Mouse (Mus musculus) heart, embryonic 11.5 days (tissue): ENCODE data around the gene 4933405L10Rik. TPM values are rescaled to one million over a fixed set of nuclear protein-coding genes. Genes with fewer than 3 reads are reported as not detected.

Experiments
- ATAC-seq: fragments of 200-750 bp; cut with Nextera tagmentation; replicated peaks from 2 replicates; pipeline ENCODE4 v1.8.0; 2017; ENCODE audit warnings: moderate library complexity; ENCODE audit not compliant: insufficient number of reproducible peaks, low FRiP score, low TSS enrichment
- H3K27ac ChIP-seq: fragments of 300-500 bp; sonication (generic); 2 replicates; pipeline ENCODE4 v1.5.1; 2014; ENCODE audit warnings: mild to moderate bottlenecking, low read depth, low read length
- H3K27me3 ChIP-seq: fragments of 300-500 bp; sonication (generic); 2 replicates; pipeline ENCODE4 v1.6.1; 2014; ENCODE audit warnings: mild to moderate bottlenecking, low read length, mixed read lengths; ENCODE audit not compliant: control insufficient read depth, insufficient read depth
- H3K36me3 ChIP-seq: fragments of 300-500 bp; sonication (generic); 2 replicates; pipeline ENCODE4 v1.6.1; 2014; ENCODE audit warnings: mild to moderate bottlenecking, low read length, moderate library complexity, mixed read lengths; ENCODE audit not compliant: control insufficient read depth, insufficient read depth
- H3K4me1 ChIP-seq: fragments of 300-500 bp; sonication (generic); 2 replicates; pipeline ENCODE4 v1.6.1; 2014; ENCODE audit warnings: low read length; ENCODE audit not compliant: control insufficient read depth, insufficient read depth
- H3K4me2 ChIP-seq: fragments of 300-500 bp; sonication (generic); 2 replicates; pipeline ENCODE4 v1.6.1; 2014; ENCODE audit warnings: mild to moderate bottlenecking, moderate library complexity
- H3K4me3 ChIP-seq: fragments of 300-500 bp; sonication (generic); 2 replicates; pipeline ENCODE4 v1.5.1; 2014; ENCODE audit warnings: low read depth, low read length
- H3K9ac ChIP-seq: fragments of 300-500 bp; sonication (generic); 2 replicates; pipeline ENCODE4 v1.6.1; 2014; ENCODE audit warnings: mild to moderate bottlenecking, low read depth, low read length, moderate library complexity
- H3K9me3 ChIP-seq: fragments of 300-500 bp; sonication (generic); replicated peaks from 2 replicates; pipeline ENCODE4 v1.6.1; 2016; ENCODE audit warnings: low read length; ENCODE audit not compliant: control insufficient read depth
- WGBS: fragments of 180-500 bp; shearing (Covaris S2); extraction: QIAGEN DNeasy Blood & Tissue Kit; methylation state at CpG from one replicate; pipeline ENCODE4 v1.1.7; 2014; ENCODE audit not compliant: insufficient replicate concordance; 5-methylcytosine and 5-hydroxymethylcytosine counted together
- polyA plus RNA-seq: library from polyadenylated mRNA; unstranded; fragments of >200 nt; fragmentation: Nextera tagmentation; extraction: Ambion mirVana; gene quantifications from 2 replicates; pipeline ENCODE4 v1.2.1, GENCODE M21; 2014

The 4933405L10Rik gene
- polyA plus RNA-seq: 0.13 TPM in 1 of 2 replicates, not detected in the other

- peak within 1 kb of the TSS; percentile 79 for H3K4me2 ChIP-seq
- H3K27ac ChIP-seq: no peak within 1 kb of the TSS
- peak; percentile 59 for ATAC-seq
- H3K36me3 ChIP-seq: peaks cover 3% of the 10 kb centered on the region; the same call in 1 of the 2 replicates
- peaks cover 2% of the 10 kb centered on the region; the same call in 1 of the 2 replicates for H3K4me1 ChIP-seq
- peak within 1 kb of the TSS; percentile 57 for H3K4me3 ChIP-seq
- no peaks in the 10 kb centered on the region for H3K27me3 ChIP-seq
- WGBS: under 1% methylated on average over 55 of the region's 55 CpGs
- peak within 1 kb of the TSS; percentile 56 for H3K9ac ChIP-seq
- H3K9me3 ChIP-seq: no peaks in the 10 kb centered on the region
These were observed at the start of gene 4933405L10Rik, which contains the start of gene Enkd1 for GRCm38 (mm10) chr8:105707498-105708403. Gene 4933405L10Rik, plus strand, starts transcription at chr8:105707655. Gene Enkd1, minus strand, starts transcription at chr8:105708210.

DNA sequence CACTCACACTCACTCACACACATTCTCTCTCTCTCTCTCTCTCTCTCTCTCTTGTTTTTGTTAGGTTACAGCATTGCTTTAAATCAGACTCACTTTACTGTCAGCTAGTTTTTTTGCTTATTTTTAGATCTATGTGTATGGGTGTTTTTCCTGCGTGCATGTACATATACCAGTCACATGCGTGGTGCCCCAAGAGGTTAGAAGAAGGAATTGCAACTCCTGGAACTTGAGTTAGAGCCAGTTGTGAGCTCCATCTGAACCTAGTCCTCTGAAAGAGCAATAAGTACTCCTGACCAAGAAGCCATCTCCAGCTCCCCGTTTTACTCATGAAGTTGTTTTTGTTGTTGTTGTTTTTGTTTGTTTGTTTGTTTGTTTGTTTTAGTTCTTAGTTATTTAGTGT lies 46.3 kb upstream of the 4933405L10Rik start:
- no peaks in the 10 kb centered on the region for H3K27me3 ChIP-seq
- no peak overlapping the region for H3K27ac ChIP-seq
- no peak overlapping the region for H3K4me3 ChIP-seq
- H3K4me1 ChIP-seq: no peaks in the 10 kb centered on the region
- 82% methylated on average over 3 of the region's 3 CpGs for WGBS
- no peak overlapping the region for H3K4me2 ChIP-seq
- H3K36me3 ChIP-seq: peaks cover 8% of the 10 kb centered on the region
- no peak for ATAC-seq
- no peaks in the 10 kb centered on the region for H3K9me3 ChIP-seq
- no peak overlapping the region for H3K9ac ChIP-seq

GRCm38 (mm10) chr8:105677891-105678290 lies 29.6 kb upstream of the 4933405L10Rik start:
- Histone ChIP-seq H3K27ac (no peak overlapping the region), H3K4me3 (no peak overlapping the region), H3K4me1 (no peaks in the 10 kb centered on the region), H3K27me3 (no peaks in the 10 kb centered on the region), H3K9ac (no peak overlapping the region), H3K4me2 (no peak overlapping the region), H3K36me3 (peaks cover 49% of the 10 kb centered on the region), H3K9me3 (no peaks in the 10 kb centered on the region)
- no peak for ATAC-seq
- WGBS: 86% methylated on average over 1 of the region's 1 CpGs

- WGBS: 76% methylated on average over 7 of the region's 7 CpGs
- no peak overlapping the region; the same call in 1 of the 2 replicates for H3K4me2 ChIP-seq
- no peak for ATAC-seq
- no peak overlapping the region; the same call in 1 of the 2 replicates for H3K9ac ChIP-seq
- H3K27me3 ChIP-seq: peaks cover 5% of the 10 kb centered on the region; the same call in 1 of the 2 replicates
- H3K9me3 ChIP-seq: no peaks in the 10 kb centered on the region
- H3K27ac ChIP-seq: no peak overlapping the region
- H3K4me3 ChIP-seq: no peak overlapping the region
- peaks cover 20% of the 10 kb centered on the region for H3K36me3 ChIP-seq
- H3K4me1 ChIP-seq: peaks cover 9% of the 10 kb centered on the region
These were observed 22.1 kb upstream of the 4933405L10Rik start for GRCm38 (mm10) chr8:105685325-105685724.

DNA sequence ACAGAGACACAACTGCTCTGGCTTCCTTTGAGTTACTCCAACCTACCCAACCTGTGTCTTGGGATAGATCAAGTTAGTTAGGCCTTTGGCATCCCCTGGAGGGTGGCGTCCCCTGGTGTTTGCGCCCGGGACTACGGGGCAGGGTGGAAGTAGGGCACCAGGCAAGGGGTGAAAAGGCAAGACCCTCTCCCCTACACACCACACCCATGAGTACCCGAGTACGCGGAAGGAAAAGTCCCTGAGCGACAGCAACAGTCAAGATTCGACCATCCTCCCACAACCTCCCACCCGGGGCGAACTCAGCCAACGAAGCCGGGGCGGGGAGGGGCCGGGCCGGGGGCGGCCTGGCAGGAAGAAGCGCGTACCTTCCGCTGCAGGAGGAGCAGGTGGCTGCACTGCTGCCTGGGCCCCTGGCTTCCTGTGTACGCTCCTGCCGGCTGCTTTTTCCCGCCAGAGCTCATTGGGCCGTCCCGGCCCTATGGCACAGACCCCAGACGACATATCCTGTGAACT lies 21.6 kb upstream of the 4933405L10Rik start, which contains the start of gene Carmil2:
Carmil2 (plus strand) TSS at position 479 of the 513 bp plus-strand sequence.
- Histone ChIP-seq H3K27ac (no peak within 1 kb of the TSS), H3K4me1 (peaks cover 9% of the 10 kb centered on the region), H3K4me3 (peak within 1 kb of the TSS; percentile 20; the same call in 1 of the 2 replicates), H3K27me3 (peaks cover 6% of the 10 kb centered on the region; the same call in 1 of the 2 replicates), H3K4me2 (peak within 1 kb of the TSS; percentile 56), H3K36me3 (peaks cover 17% of the 10 kb centered on the region), H3K9ac (peak within 1 kb of the TSS; percentile 1; the same call in 1 of the 2 replicates), H3K9me3 (no peaks in the 10 kb centered on the region)
- ATAC-seq: no peak
- WGBS: 14% methylated on average over 26 of the region's 26 CpGs

DNA sequence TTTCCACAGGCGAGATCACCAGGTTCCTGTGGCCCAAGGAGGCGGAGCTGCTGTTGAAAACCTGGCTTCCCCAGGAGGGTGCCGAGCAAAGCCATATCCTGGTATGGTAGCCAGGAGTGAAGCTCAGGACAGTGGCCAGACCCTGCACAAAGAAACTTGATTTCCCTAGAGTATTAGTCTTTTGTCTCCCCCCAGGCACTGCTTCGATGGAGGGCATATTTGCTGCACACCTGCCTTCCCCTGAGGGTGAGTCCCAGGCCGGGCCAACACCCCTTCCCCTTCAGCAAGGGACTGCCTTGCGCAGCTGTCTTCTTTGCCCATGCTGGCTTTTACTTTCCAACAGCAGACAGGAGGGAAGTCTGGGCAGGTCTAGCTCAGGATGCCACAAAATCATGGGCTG lies 20.9 kb upstream of the 4933405L10Rik start:
- H3K27me3 ChIP-seq: peaks cover 10% of the 10 kb centered on the region; the same call in 1 of the 2 replicates
- H3K4me3 ChIP-seq: no peak overlapping the region
- H3K4me2 ChIP-seq: no peak overlapping the region
- peaks cover 16% of the 10 kb centered on the region; the same call in 1 of the 2 replicates for H3K36me3 ChIP-seq
- no peak for ATAC-seq
- no peak overlapping the region for H3K27ac ChIP-seq
- 62% methylated on average over 6 of the region's 6 CpGs for WGBS
- no peaks in the 10 kb centered on the region for H3K9me3 ChIP-seq
- H3K4me1 ChIP-seq: peaks cover 9% of the 10 kb centered on the region
- no peak overlapping the region for H3K9ac ChIP-seq

DNA sequence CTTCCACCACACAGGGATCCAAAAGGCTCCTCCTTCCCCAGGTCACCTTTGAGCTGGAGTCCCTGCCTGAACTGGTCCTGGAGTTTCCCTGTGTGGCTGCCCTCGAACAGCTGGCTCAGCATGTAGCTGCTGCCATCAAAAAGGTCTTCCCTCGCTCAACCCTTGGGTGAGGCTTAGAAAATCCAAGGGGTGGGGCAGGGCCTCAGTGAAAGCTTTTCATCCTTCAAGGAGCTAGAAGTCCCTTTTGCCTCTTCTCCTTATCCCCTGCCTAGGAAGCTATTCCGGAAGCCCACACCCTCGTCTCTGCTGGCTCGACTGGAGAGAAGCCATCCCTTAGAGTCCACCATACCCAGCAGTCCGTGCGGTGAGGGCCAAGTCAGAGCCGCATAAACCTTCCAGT lies 19.9 kb upstream of the 4933405L10Rik start:
- Histone ChIP-seq H3K9ac (no peak overlapping the region), H3K4me2 (no peak overlapping the region), H3K4me3 (no peak overlapping the region), H3K27me3 (peaks cover 10% of the 10 kb centered on the region; the same call in 1 of the 2 replicates), H3K27ac (no peak overlapping the region), H3K9me3 (no peaks in the 10 kb centered on the region), H3K36me3 (peaks cover 9% of the 10 kb centered on the region; the same call in 1 of the 2 replicates), H3K4me1 (peaks cover 9% of the 10 kb centered on the region)
- ATAC-seq: no peak
- 62% methylated on average over 8 of the region's 8 CpGs for WGBS

GRCm38 (mm10) chr8:105688242-105688752 lies 19.2 kb upstream of the 4933405L10Rik start:
- Histone ChIP-seq H3K27ac (no peak overlapping the region), H3K4me1 (peaks cover 9% of the 10 kb centered on the region), H3K9ac (no peak overlapping the region), H3K9me3 (no peaks in the 10 kb centered on the region), H3K27me3 (peaks cover 12% of the 10 kb centered on the region; the same call in 1 of the 2 replicates), H3K4me3 (no peak overlapping the region), H3K4me2 (no peak overlapping the region), H3K36me3 (0 out of 2 replicates have a peak, but pooled peaks cover 6% of the 10 kb centered on the region)
- no peak for ATAC-seq
- 36% methylated on average over 14 of the region's 14 CpGs for WGBS
